Mouse (Mus musculus): Measurements from ENCODE around the gene Ctdspl.

- TF ChIP-seq CTCF (IDR thresholded peaks at IDR 0.05; ENCODE audit: insufficient read depth, low read length), result no peak
- TF ChIP-seq POLR2A (IDR thresholded peaks at IDR 0.05; ENCODE audit: borderline replicate concordance, extremely low read depth, low read depth, low read length), result no peak
Observed at GRCm38 (mm10) chr9:118980411-118980823, 54.2 kb downstream of the Ctdspl start.

All from lung, adult 2 months (tissue).